Mouse (Mus musculus): Measurements from ENCODE around the gene Dap. TPM values are rescaled to one million over a fixed set of nuclear protein-coding genes. Genes with fewer than 3 reads are reported as not detected.
A peak's percentile ranks its signal among the peaks of the same experiment; 100 is the strongest.

The Dap gene
- polyA plus RNA-seq, 1 experiment, result 214 TPM

GRCm38 (mm10) chr15:31236549-31236907 lies 12.4 kb downstream of the Dap start:
- TF ChIP-seq POLR2A (IDR thresholded peaks at IDR 0.05; ENCODE audit: low read depth, low read length) (no peak), CTCF (IDR thresholded peaks at IDR 0.05; ENCODE audit: borderline replicate concordance, insufficient read depth, low read length) (no peak)
- Histone ChIP-seq H3K27ac (ENCODE audit: insufficient read depth, low read length) (no peak overlapping the region), H3K4me1 (ENCODE audit: control insufficient read depth, insufficient read depth, low read length) (no peaks in the 10 kb centered on the region), H3K4me3 (ENCODE audit: insufficient read depth, low read length) (no peak overlapping the region)

DNA sequence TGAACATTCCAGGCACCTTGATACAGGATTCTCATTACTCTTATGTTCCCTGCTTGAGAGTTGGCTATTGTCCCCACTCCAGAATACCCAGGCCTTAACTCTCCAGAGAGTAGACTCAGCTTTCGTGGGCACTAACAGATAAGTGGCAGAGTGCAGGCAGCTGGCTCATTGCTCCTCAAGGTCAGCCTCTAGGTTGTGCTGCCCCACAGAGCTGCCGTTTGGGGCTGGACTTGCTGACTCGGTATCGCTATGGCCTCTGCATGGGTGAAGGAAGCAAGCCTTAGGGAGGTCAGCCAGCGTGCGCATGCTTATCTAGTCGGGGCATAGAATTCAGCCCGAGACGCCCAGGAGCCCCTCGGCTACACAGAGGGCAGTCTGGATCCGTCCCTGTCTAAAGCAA lies 13.3 kb downstream of the Dap start:
- H3K4me1 ChIP-seq (ENCODE audit: control insufficient read depth, insufficient read depth, low read length), result no peaks in the 10 kb centered on the region
- no peak overlapping the region for H3K4me3 ChIP-seq (ENCODE audit: insufficient read depth, low read length)
- TF ChIP-seq CTCF (IDR thresholded peaks at IDR 0.05; ENCODE audit: borderline replicate concordance, insufficient read depth, low read length) (no peak), POLR2A (IDR thresholded peaks at IDR 0.05; ENCODE audit: low read depth, low read length) (no peak)
- H3K27ac ChIP-seq (ENCODE audit: insufficient read depth, low read length), result no peak overlapping the region

- Histone ChIP-seq H3K27ac (ENCODE audit: insufficient read depth, low read length) (no peak overlapping the region), H3K4me1 (ENCODE audit: control insufficient read depth, insufficient read depth, low read length) (no peaks in the 10 kb centered on the region), H3K4me3 (ENCODE audit: insufficient read depth, low read length) (no peak overlapping the region)
- TF ChIP-seq CTCF (IDR thresholded peaks at IDR 0.05; ENCODE audit: borderline replicate concordance, insufficient read depth, low read length), result no peak
- no peak for TF ChIP-seq POLR2A (IDR thresholded peaks at IDR 0.05; ENCODE audit: low read depth, low read length)
Measured at GRCm38 (mm10) chr15:31237898-31238297, 13.8 kb downstream of the Dap start.

- H3K27ac ChIP-seq (ENCODE audit: insufficient read depth, low read length), result no peak overlapping the region
- H3K4me3 ChIP-seq (ENCODE audit: insufficient read depth, low read length), result no peak overlapping the region
- no peaks in the 10 kb centered on the region for H3K4me1 ChIP-seq (ENCODE audit: control insufficient read depth, insufficient read depth, low read length)
- no peak for TF ChIP-seq POLR2A (IDR thresholded peaks at IDR 0.05; ENCODE audit: low read depth, low read length)
- TF ChIP-seq CTCF (IDR thresholded peaks at IDR 0.05; ENCODE audit: borderline replicate concordance, insufficient read depth, low read length), result no peak
Measured at GRCm38 (mm10) chr15:31238611-31239010, 14.5 kb downstream of the Dap start.

DNA sequence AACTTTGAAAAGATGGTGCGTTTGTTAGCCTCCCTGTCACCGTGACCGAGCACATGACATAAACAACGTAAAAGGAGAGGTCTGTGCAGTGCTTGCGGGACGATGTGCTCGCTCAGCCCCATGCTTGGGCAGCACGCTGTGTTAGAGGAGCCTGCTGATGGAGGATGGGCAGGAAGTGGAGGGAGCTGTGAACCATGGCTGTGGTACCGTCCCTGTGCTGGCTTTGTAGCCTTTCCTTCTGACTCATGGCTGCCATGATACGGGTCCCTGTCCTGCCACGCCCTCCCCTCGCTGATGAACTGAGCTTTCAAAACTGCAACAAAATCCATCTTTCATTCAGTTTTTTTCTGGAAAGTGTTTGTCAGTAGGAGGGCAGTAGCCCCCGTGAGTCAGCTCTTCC lies 15.6 kb downstream of the Dap start:
- H3K4me1 ChIP-seq (ENCODE audit: control insufficient read depth, insufficient read depth, low read length), result no peaks in the 10 kb centered on the region
- no peak overlapping the region for H3K4me3 ChIP-seq (ENCODE audit: insufficient read depth, low read length)
- H3K27ac ChIP-seq (ENCODE audit: insufficient read depth, low read length), result no peak overlapping the region
- no peak for TF ChIP-seq POLR2A (IDR thresholded peaks at IDR 0.05; ENCODE audit: low read depth, low read length)
- TF ChIP-seq CTCF (IDR thresholded peaks at IDR 0.05; ENCODE audit: borderline replicate concordance, insufficient read depth, low read length), result no peak

DNA sequence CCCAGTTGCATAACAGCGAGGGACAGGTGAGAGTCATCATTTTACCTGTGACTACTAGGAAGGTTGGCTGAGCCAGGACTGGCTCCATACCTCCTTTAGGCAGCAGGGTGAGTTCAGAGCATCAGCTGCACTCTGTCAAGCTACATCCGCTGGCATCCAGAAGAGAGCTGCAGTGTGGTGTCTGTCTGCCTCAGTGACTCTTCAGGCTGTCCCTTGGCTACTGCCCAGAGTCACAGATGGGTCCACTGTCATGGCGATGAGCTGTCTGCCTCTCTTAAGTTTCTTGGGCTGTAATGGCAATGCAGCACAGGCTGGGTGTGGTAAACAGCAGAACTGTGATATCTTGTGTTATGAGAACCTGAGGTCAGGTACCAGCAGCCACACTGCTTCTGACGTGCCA lies 16.1 kb downstream of the Dap start:
- Histone ChIP-seq H3K4me1 (ENCODE audit: control insufficient read depth, insufficient read depth, low read length) (no peaks in the 10 kb centered on the region), H3K27ac (ENCODE audit: insufficient read depth, low read length) (no peak overlapping the region), H3K4me3 (ENCODE audit: insufficient read depth, low read length) (no peak overlapping the region)
- TF ChIP-seq POLR2A (IDR thresholded peaks at IDR 0.05; ENCODE audit: low read depth, low read length) (no peak), CTCF (IDR thresholded peaks at IDR 0.05; ENCODE audit: borderline replicate concordance, insufficient read depth, low read length) (no peak)

GRCm38 (mm10) chr15:31243260-31243659 lies 19.1 kb downstream of the Dap start:
- H3K4me3 ChIP-seq (ENCODE audit: insufficient read depth, low read length), result no peak overlapping the region
- TF ChIP-seq CTCF (IDR thresholded peaks at IDR 0.05; ENCODE audit: borderline replicate concordance, insufficient read depth, low read length), result no peak
- TF ChIP-seq POLR2A (IDR thresholded peaks at IDR 0.05; ENCODE audit: low read depth, low read length), result no peak
- no peak overlapping the region for H3K27ac ChIP-seq (ENCODE audit: insufficient read depth, low read length)
- H3K4me1 ChIP-seq (ENCODE audit: control insufficient read depth, insufficient read depth, low read length), result peaks cover 8% of the 10 kb centered on the region; the same call in 1 of the 2 replicates

DNA sequence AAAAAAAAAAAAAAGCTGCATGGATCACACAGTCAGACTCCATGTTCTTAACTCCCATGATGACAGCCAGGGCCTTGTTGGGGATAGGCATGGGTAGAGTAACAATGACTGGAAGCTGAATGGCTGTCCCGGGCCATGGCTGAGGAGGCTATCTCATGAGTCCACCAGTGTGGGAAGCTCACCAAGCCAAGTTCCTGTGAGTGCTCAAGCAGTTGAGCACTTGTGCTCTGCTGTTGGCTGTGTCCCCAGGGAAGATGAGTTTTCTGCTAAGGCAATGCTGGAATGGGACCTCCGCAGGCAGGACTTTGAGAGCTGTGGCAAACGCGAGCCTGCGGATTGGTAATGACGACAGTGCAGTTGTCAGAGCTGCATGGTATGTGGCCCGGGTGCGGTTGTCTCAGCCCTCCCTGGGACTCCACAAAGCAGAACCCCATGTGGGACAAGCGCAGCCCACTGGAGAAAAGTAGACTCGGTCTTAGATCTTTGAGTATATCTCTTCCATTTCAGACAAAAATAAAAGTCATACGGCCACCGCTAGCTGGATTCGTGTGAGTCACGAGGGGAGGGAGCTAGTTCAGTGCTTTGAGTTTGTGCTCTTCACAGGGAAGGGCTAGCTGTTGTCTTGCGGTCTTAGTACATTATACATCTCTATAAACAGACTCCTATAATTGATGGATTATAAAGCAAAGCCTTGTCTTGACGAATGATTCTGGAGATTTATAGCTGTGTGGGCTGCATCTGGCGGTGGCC lies 20.8 kb downstream of the Dap start:
- Histone ChIP-seq H3K4me3 (ENCODE audit: insufficient read depth, low read length) (no peak overlapping the region), H3K27ac (ENCODE audit: insufficient read depth, low read length) (no peak overlapping the region), H3K4me1 (ENCODE audit: control insufficient read depth, insufficient read depth, low read length) (peaks cover 8% of the 10 kb centered on the region; the same call in 1 of the 2 replicates)
- no peak for TF ChIP-seq POLR2A (IDR thresholded peaks at IDR 0.05; ENCODE audit: low read depth, low read length)
- no peak for TF ChIP-seq CTCF (IDR thresholded peaks at IDR 0.05; ENCODE audit: borderline replicate concordance, insufficient read depth, low read length)

- H3K4me1 ChIP-seq (ENCODE audit: control insufficient read depth, insufficient read depth, low read length), result peaks cover 8% of the 10 kb centered on the region; the same call in 1 of the 2 replicates
- TF ChIP-seq POLR2A (IDR thresholded peaks at IDR 0.05; ENCODE audit: low read depth, low read length) (no peak), CTCF (IDR thresholded peaks at IDR 0.05; ENCODE audit: borderline replicate concordance, insufficient read depth, low read length) (no peak)
- no peak overlapping the region for H3K4me3 ChIP-seq (ENCODE audit: insufficient read depth, low read length)
- peak overlapping the region; percentile 4; the same call in 1 of the 2 replicates for H3K27ac ChIP-seq (ENCODE audit: insufficient read depth, low read length)
Measured at GRCm38 (mm10) chr15:31245934-31246333, 21.8 kb downstream of the Dap start.

DNA sequence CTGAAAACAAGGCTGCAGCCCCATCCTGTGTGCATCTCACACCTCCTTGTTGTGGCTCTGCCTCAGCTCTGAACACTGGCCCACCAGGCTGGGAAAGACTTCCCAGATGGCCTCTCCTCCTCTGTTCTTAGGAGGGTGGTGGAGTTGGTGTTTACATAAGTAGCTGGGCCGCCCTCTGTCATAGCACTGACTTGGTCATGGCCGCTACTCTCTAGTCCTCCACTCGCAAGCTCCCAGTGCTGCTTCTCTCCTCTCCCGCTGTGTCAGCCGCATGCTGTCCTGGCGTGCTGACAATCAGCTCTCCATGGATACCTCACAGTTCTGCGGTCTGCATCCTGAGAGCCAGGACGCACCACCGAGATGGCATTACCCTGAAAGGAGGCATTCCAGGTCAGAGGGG lies 22.9 kb downstream of the Dap start:
- no peak overlapping the region for H3K27ac ChIP-seq (ENCODE audit: insufficient read depth, low read length)
- H3K4me3 ChIP-seq (ENCODE audit: insufficient read depth, low read length), result no peak overlapping the region
- no peak for TF ChIP-seq CTCF (IDR thresholded peaks at IDR 0.05; ENCODE audit: borderline replicate concordance, insufficient read depth, low read length)
- TF ChIP-seq POLR2A (IDR thresholded peaks at IDR 0.05; ENCODE audit: low read depth, low read length), result no peak
- peaks cover 8% of the 10 kb centered on the region; the same call in 1 of the 2 replicates for H3K4me1 ChIP-seq (ENCODE audit: control insufficient read depth, insufficient read depth, low read length)

All from embryonic fibroblast, embryonic 13.5 days (primary cell).